Mouse (Mus musculus) ES-Bruce4 (cell line): ENCODE measurements around the gene Cckbr.

Experiments used
- CTCF ChIP-seq: IDR thresholded peaks from one replicate; pipeline ENCODE4 v1.8.1; 2011; ENCODE audit warnings: low read depth, low read length
- EP300 ChIP-seq: IDR thresholded peaks from 2 replicates; pipeline ENCODE4 v1.6.1; 2011; ENCODE audit warnings: low read depth, low read length; ENCODE audit not compliant: insufficient read depth
- POLR2A ChIP-seq: IDR thresholded peaks from one replicate; pipeline ENCODE4 v1.8.1; 2011; ENCODE audit warnings: low read length; ENCODE audit not compliant: insufficient read depth

GRCm38 (mm10) chr7:105480561-105481504 lies 55.3 kb downstream of the Cckbr start:
- TF ChIP-seq POLR2A (no peak), CTCF (no peak), EP300 (no peak)
